Mouse (Mus musculus) lung, adult 18-20 months (tissue): ENCODE measurements at regions not wholly inside any gene's neighbourhood (a gene's known extent, or its start where the extent isn't known, plus 50 kb on each side); places are given as distances from the start of the nearest gene placed in this dataset.

Experiments used
- DNase-seq, 2 experiments: peaks; one replicate each; pipeline ENCODE4 v3.0.0; 2022; ENCODE audit warnings: mixed read lengths in 2 of 2

DNA sequence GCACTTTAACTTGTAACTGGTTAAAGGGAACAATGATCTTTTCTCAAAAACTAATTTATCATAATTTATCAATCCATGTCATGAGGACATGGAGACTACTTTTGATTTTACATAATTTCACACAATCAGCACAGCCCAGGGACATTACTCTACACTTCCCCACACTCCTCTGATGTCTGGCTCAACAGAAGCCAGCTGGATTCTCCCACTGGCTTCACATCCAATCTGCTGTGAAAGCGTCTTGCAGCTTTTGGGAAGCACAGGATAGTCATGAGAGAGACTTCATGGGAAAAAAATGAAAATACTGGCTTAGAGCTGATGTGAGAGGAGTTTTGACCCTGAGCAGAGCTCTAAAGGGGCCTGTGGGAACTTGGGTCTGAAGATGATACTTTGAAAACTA, 61.7 kb upstream of the Hrasls start:
- DNase-seq: no peak

DNA sequence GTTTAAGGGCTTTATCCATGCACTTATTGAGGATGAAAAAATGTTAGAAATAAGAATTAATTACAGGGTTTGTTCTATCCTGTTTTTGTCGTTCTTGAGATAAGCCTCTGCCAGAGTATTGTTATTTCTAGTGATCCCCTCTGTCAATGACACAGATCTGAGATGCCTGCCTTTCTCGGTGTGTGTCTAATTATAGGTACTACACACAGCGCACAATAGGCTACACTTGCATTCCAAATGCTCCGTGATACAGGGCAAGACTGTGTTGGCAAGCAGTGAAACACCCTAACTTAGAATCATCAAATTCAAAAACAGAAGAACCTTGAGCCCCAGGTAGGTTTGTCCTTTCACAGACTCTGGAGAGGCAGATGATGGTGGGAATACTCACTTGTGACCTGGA, 90.3 kb upstream of the Hrasls start:
- no peak for DNase-seq

DNA sequence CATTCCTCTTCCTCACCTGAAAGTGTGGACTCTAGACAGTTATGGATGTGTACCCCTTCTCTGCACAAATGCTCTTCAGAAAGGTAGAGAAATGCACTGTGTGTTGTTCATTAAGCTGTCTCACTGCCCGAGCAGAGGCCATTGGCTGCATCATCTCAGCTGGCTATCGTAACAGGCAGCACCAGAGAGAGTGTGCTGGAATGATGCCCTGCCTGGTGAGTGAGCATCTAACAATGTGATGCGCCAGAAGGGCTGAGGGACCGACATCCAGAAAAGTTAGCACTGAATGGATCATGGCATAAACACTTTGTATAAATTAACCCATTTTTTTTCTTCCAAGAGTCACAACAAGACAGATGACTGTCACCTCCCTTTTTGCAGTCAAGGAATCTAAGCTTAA, 112.7 kb upstream of the Hrasls start:
- no peak for DNase-seq

DNA sequence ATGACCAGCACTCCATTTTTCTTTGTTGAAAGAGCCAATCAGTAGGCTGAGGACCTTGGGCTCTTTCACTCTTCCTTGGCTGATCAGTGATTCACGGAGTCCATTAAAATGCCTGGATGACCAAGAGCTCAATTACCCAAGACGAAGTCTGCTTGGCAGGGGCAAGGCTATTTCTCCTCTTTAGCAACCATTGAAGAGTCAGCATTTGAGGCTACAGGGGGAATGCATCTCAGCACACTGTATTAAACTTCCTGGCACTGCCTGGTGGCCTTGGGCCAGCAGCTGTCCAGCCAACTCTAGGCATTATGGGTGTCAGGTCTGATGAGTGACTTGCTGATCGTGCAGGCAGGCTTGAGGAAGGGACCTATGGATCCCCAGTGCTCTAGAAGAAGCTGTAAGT, 136.5 kb upstream of the Mb21d2 start:
- DNase-seq: no peak

DNA sequence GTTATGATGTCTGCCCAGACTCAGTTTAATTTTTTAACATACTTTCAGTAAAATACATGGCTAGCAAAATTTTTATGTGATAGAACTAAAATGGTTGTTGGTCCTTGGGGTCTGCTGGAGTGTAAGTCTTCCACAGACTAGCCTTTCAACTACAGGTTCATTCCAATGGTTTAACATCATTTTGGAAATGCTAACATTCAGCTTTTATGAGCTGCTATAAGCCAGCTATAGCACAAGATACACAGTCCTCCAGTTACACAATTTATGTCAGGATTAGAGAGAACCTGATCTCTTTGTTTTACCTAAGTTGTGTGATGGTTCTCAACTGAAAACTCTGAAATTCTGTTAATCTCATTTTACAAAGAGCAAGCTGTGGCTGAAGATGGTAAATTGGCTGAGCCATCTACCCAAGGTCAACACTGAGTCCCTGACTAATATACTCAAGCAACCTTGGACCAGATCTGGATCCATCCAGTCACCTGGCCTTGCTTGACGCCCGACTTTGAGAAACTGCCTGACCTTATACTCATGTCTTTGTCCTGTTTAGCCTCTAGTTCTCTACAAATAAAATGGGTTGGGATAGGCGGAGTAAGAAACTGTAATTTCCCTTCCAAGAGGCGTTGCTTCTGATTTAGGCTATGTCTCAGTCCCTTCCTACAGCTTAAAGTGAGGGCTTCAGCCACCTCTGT, 135.8 kb upstream of the Mb21d2 start:
- no peak for DNase-seq

DNA sequence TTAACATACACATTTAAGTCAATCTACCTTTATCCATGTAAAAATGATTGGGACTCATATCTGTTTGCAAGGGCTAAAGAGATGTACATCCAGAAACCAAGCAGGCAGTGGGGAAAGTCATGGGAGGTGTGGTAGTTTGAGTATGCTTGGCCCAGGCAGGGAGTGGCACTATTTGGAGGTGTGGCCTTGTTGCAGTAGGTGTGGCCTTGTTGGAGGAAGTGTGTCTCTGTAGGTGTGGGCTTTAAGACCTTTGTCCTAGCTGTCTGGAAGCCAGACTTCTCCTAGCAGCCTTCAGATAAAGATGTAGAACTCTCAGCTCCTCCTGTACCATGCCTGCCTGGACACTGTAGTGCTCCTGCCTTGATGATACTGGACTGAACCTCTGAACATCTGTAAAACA, 133.9 kb upstream of the Mb21d2 start:
- no peak for DNase-seq

DNA sequence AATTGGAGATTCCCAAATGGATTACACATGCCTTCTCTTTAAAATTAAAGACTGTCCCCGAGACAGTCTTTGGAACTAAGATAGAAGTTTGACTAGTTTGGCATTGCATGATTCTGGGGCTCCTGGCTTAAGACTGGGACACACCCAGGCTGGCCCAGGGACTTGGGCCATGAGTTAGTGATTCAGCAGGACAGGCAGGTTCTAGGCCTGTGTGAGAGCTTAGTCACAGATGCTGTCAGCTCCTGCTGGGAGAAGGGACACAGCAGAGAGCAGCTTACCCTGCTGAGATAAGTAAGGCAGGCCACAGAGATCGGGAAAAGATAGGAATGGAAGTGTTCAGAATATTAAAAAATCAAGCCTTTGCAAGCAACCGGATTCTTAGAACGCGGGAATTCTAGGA, 127.6 kb upstream of the Mb21d2 start:
- DNase-seq: no peak

DNA sequence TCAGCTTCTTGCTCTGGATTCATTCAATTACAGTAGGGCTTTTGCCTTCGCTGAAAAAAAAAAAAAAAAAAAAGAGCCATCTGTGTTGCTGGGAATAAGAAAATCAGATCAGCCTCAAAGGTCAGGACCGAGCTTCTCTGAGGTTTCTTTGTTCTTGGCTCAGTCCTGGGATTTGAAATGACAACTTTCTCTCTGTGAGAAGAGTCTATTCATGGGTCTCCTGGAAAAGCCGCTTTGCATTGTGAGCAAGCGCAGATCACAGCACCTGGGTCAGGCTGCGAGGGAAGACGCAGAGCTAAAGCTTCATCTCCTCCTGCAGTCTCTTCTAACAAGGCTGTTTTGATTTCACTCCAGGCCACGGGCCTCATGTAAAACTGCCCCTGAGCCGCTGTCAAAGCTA, 125.0 kb upstream of the Mb21d2 start:
- no peak for DNase-seq

DNA sequence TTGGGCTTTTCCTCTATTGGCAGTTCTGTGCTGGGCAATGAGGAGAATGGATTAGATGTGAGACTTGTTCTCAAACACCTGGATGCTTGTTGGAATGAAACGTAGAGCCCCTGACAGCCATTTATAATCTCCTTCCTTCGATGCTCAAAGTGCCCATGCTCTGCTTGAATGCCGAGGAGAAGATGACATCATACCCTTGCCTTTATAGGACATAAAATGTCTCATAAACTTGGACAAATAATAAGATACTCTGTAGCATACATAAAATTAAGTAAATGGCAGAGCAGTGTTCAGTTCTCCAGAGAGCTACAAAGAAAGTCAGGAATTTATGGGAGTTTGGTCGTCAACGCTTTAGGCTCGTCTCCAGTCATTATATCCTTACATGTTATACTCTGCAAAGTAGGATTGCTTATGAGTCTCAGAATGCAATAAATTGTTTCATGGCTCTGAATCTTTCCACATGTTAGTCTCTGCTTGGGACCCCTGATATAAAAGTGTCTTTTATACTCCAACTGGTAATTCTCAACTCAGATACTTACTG, 117.0 kb upstream of the Mb21d2 start:
- DNase-seq: no peak

DNA sequence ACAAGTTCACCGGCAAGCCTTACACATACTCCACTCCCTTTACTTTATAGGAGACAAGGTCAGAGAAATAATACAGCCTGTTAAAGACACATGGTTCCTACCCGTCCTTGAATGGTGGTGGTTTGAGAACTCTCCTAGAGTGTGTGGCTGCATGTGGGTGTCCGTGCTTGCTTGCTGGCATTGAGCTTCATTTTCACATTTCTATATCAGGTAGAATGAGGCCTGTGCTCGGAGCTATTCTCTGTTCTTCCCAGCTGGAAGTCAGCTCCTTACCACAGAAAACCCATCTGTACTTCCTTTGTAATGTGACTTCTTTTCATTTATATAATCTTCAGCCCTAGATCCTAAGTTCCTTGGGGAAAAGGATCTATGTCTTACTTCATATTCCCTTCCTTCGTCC, 106.0 kb upstream of the Mb21d2 start:
- no peak for DNase-seq

DNA sequence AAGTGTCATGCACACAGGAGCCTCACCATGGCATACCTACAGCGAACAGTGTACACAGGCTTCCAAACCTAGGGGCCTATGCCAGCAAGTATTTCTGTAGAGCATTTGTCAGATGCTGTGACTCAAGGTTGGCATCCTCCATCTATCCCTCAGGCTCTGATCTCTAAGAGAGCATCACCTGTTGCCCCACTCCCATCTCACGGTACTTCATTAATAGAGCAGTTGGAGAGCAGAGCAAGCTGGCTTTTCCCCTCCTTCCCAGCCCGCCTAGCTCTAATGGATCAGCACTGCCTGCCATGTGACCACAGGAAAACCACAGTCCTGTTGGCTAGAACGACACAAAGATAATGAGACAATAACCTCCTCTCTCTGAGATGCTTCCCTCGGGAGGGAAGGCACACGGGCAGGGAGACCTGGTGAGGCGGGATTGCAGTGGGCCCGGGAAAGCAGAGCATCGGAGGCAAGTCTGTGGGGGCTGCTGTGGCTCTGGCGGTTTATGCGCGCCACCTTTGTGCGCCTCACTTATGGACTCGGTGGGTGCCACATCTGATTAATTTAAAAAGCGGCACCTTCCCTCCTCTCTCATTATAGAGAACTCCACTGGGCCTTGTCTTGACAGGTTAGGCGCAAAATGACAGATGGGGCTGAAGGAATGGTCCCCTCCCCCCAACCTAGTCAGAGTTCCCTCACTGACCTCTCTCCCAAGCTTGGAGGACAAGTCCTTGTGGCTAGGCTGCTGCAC, 104.8 kb upstream of the Mb21d2 start:
- no peak for DNase-seq

DNA sequence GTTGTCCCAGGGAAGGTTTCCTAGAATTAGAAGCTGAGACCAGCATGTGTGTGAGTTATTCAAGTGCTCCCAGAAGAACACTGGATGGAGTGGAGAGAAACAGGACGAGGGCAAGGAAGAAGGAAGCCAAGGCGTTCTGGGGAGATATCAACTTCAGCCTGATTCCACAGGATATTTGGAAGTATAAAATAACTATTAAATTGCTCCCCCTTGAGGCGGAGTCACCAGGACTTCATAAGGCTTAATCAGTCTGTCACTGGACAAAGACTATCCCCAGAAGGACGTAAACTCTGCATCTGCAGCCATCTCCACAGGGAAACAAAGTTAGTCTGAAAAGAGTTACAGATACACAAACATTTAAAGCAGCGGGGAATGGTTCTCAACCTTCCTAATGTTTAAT, 103.9 kb upstream of the Mb21d2 start:
- DNase-seq: no peak

DNA sequence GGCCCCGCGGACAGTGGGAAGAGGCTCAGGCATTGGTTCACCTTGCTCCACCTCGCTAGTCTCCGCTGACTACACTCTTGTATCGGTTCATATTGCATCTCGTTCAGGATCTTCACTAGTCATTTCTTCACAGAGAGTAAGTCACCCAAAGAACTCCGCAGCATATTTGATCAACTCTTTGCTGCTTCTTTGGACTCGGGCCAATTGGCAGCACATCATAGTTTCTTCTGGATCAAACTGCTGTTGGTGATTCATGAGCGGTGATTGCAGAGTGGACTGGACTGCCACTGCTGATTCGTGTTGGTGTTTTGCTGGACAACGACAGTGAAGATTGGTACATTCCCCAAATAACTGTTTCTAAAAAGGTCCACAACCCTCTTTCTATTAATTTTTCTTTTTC, 98.4 kb upstream of the Mb21d2 start:
- no peak for DNase-seq

DNA sequence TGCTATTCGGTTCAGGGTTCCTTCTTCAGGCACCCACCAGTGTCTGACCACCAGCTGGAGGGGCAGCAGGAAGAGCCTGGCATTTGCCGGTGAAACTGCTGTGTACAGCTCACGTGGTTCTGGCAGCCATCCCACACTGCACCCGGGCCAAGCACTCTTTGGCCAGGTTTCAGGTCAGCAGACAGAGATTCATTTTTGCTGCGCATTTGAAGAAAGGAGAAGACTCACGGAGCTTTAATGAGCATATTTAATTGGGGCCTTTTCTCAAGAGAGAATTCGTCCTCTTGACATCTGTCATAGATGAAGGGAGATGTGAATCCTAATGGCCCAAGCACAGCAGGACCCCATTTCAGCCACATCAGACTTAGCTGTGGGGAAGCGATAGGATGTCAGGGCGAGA, 71.8 kb upstream of the Mb21d2 start:
- peak; percentile 7 to 21 for DNase-seq

DNA sequence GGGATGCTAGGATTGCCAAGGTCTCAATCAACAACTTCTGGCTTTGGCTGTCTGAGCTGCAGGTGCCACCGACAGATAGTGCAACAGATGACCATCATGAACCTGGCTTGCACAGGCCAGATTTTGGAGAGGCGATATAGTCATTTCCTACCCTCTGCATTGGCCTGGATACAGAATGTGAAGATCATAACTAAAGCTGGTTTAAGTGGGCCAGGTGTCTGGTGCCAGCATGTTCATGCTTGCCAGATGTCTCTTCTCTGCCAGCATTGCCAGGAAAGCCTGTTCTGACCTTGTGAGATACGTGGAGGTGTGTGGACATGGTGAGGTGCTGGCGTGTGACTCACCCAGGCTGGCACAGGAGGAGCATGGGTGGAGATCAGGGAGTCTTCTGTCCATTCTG, 70.2 kb upstream of the Mb21d2 start:
- DNase-seq: no peak

DNA sequence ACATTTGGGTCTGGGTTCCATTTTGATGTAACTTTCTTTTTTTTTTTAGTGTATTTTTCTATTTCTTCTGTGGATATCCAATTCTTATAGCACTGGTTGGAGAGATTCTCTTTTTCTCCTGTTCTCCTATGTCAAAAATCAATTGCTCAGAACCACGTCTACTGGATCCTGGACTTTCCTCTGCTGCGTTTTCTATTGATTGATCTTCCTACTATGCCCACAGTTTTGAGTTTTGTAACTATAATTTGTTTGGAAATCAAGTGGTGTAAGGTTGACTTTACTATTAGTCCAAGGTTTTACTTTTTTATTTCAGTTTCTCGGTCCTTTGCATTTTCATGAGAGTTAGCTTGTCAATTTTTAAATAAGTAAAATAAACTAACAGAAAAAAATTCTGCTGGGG, 67.2 kb upstream of the Mb21d2 start:
- no peak for DNase-seq

DNA sequence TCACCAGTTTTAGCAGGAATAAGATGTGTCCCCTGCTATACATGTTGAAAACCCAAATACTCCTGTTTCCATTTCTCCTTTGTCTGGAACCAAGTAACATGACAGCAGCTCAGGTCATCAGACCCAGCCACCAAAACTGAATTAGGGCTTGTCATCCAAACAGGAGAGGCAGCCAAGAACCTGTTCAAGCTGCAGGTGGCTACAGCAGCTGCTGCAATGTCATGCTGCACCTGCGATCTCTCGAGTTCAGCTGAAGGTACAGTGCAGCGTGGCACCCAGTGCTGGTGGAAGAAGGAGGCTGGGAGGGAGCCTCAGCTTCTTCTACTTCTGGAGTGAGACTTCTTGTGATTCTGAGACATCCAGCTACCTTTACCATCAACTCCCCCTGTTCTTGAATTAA, 61.2 kb upstream of the Mb21d2 start:
- DNase-seq: no peak

DNA sequence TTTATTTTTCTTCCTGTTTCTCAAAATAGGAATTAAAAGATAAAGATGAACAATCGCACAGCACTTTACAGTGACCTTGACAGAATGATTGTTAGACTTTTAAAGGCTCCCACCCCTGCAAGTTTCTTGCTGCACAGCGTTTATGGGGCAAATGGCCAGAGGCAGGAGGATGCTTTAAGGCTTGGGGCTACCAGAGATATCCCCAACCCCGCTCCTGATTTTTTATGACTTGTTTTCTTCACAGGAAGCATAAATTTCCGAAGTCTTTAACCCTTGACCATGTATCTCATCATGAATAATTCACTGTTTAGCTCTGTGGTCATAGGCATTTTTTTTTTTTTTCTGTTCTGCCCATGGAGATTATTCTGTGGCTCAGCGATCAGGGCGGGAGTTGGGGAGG, 55.5 kb upstream of the Mb21d2 start:
- no peak for DNase-seq

DNA sequence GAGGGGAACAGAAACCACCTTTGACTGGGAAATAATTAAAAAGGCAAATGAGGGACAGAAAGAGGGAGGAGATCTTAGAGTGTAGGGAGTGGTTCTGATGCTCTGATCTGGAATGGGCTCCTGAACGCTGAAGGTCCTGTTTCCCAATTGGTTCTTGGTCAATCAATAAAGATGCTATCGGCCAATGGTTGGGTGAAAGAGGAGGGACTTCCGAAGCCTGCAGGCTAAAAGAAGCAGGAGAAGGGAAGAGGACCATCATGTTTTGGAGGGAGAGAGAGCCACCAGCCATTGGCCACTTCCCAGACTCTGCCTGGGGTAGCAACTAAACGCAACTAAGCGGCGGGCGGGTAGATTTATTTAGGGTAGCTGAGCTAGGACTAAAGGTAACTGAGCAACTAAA, 53.4 kb upstream of the Mb21d2 start:
- DNase-seq: no peak
